Mouse (Mus musculus) spleen, adult 2 months (tissue): Measurements from ENCODE around the gene C1ql1. TPM values are rescaled to one million over a fixed set of nuclear protein-coding genes. Genes with fewer than 3 reads are reported as not detected.

Experiments used
- DNase-seq, 2 experiments: peaks; one replicate each; pipeline versions ENCODE4 v3.0.0 to v3.0.0-alpha.2; 2012 to 2021; ENCODE audit warnings: low spot score in 2 of 2, low read depth in 1 of 2
- H3K27ac ChIP-seq: fragments of 200-500 bp; 2 replicates; pipeline ENCODE4 v1.5.1; 2012; ENCODE audit warnings: low read length, inconsistent platforms; ENCODE audit not compliant: insufficient read depth
- H3K27me3 ChIP-seq: fragments of 200-500 bp; 2 replicates; pipeline ENCODE4 v1.6.1; 2012; ENCODE audit warnings: mild to moderate bottlenecking, moderate library complexity, low read length, inconsistent platforms; ENCODE audit not compliant: control insufficient read depth, insufficient read depth
- H3K36me3 ChIP-seq: fragments of 200-500 bp; 2 replicates; pipeline ENCODE4 v1.6.1; 2012; ENCODE audit warnings: mild to moderate bottlenecking, low read length, inconsistent platforms; ENCODE audit not compliant: control insufficient read depth, insufficient read depth
- H3K4me1 ChIP-seq: fragments of 200-500 bp; 2 replicates; pipeline ENCODE4 v1.6.1; 2011; ENCODE audit warnings: inconsistent platforms; ENCODE audit not compliant: control insufficient read depth, insufficient read depth, insufficient read length
- H3K4me3 ChIP-seq: fragments of 200-500 bp; 2 replicates; pipeline ENCODE4 v1.5.1; 2011; ENCODE audit warnings: mild to moderate bottlenecking, inconsistent platforms; ENCODE audit not compliant: insufficient read depth, insufficient read length; ENCODE audit errors: extremely low read depth
- CTCF ChIP-seq: fragments of 200-500 bp; IDR thresholded peaks from 2 replicates; pipeline ENCODE4 v1.5.1; 2011; ENCODE audit warnings: mild to moderate bottlenecking, inconsistent platforms; ENCODE audit not compliant: insufficient read depth, insufficient read length, insufficient replicate concordance; ENCODE audit errors: extremely low read depth
- POLR2A ChIP-seq: fragments of 200-500 bp; IDR thresholded peaks from 2 replicates; pipeline ENCODE4 v1.6.1; 2011; ENCODE audit warnings: low read depth, low read length, inconsistent platforms
- WGBS: fragments of 180-500 bp; shearing (Covaris S2); methylation state at CpG from one replicate; pipeline ENCODE4 v1.1.7; 2018; 5-methylcytosine and 5-hydroxymethylcytosine counted together
- polyA plus RNA-seq: library from polyadenylated mRNA; depleted of rRNA; stranded (reverse); fragments of >200 nt; gene quantifications from 2 replicates; pipeline ENCODE4 v1.2.3, GENCODE M21; 2012; rRNA removed

C1ql1 gene
- polyA plus RNA-seq, 1 experiment, result not detected

- 6% methylated on average over 43 of the region's 43 CpGs for WGBS
- no peaks in the 10 kb centered on the region for H3K27me3 ChIP-seq
Measured at GRCm38 (mm10) chr11:102893015-102893651, 53.4 kb downstream of the C1ql1 start.

GRCm38 (mm10) chr11:102890096-102890495, 56.4 kb downstream of the C1ql1 start:
- H3K27ac ChIP-seq, result no peak overlapping the region
- WGBS, result 71% methylated on average over 5 of the region's 5 CpGs
- no peaks in the 10 kb centered on the region for H3K27me3 ChIP-seq
- no peaks in the 10 kb centered on the region for H3K36me3 ChIP-seq
- peaks cover 2% of the 10 kb centered on the region; the same call in 1 of the 2 replicates for H3K4me1 ChIP-seq
- H3K4me3 ChIP-seq, result no peak overlapping the region
- TF ChIP-seq CTCF (no peak), POLR2A (no peak)
- no peak for DNase-seq

More at GRCm38 (mm10) chr11:102893015-102893651, 53.4 kb downstream of the C1ql1 start:
- no peaks in the 10 kb centered on the region for H3K36me3 ChIP-seq
- H3K4me3 ChIP-seq, result peak overlapping the region; percentile 49
- peak; percentile 76; the same call in 1 of the 2 replicates for TF ChIP-seq CTCF
- TF ChIP-seq POLR2A, result no peak
- H3K4me1 ChIP-seq, result peaks cover 2% of the 10 kb centered on the region; the same call in 1 of the 2 replicates
- H3K27ac ChIP-seq, result no peak overlapping the region
- peak; percentile 49 to 62 for DNase-seq

Other genes with a start within 250 kb of the C1ql1 start
- gene Ccdc43, start 248.9 kb downstream of the C1ql1 start, polyA plus RNA-seq, result 2.6 and 3.2 TPM in 2 replicates
- 11.7 and 12.1 TPM in 2 replicates for gene Adam11, start 185.2 kb downstream of the C1ql1 start, polyA plus RNA-seq
- 0.87 and 0.96 TPM in 2 replicates for gene Gjc1, start 127.0 kb downstream of the C1ql1 start, polyA plus RNA-seq
- 0.15 TPM in 1 of 2 replicates, not detected in the other for gene Higd1b, start 110.8 kb downstream of the C1ql1 start, polyA plus RNA-seq
- gene Eftud2, start 65.7 kb downstream of the C1ql1 start, polyA plus RNA-seq, result 119 and 134 TPM in 2 replicates
- gene Ccdc103, start 65.5 kb downstream of the C1ql1 start, polyA plus RNA-seq, result 0.12 TPM in 1 of 2 replicates, not detected in the other
- gene Fam187a, start 61.5 kb downstream of the C1ql1 start, polyA plus RNA-seq, result not detected in 2 replicates
- 1.7 and 1.8 TPM in 2 replicates for gene Gfap, start 45.8 kb downstream of the C1ql1 start, polyA plus RNA-seq
- gene Kif18b, start 21.6 kb downstream of the C1ql1 start, polyA plus RNA-seq, result 7.0 and 8.9 TPM in 2 replicates
- 23.4 and 23.9 TPM in 2 replicates for gene Nmt1, start 81.5 kb upstream of the C1ql1 start, polyA plus RNA-seq
- 24.7 and 34.9 TPM in 2 replicates for gene Dcakd, start 81.6 kb upstream of the C1ql1 start, polyA plus RNA-seq
- 4.7 TPM in 2 replicates for gene Plcd3, start 155.0 kb upstream of the C1ql1 start, polyA plus RNA-seq
- 17.9 and 22.5 TPM in 2 replicates for gene Acbd4, start 155.0 kb upstream of the C1ql1 start, polyA plus RNA-seq
- 10.3 and 11.2 TPM in 2 replicates for gene Hexim1, start 169.5 kb upstream of the C1ql1 start, polyA plus RNA-seq
- 2.3 and 3.0 TPM in 2 replicates for gene Hexim2, start 185.7 kb upstream of the C1ql1 start, polyA plus RNA-seq
- 137 and 147 TPM in 2 replicates for gene Fmnl1, start 224.4 kb upstream of the C1ql1 start, polyA plus RNA-seq